Mouse (Mus musculus): ENCODE data around the gene Ehd1.

GRCm38 (mm10) chr19:6260946-6261345, 15.6 kb upstream of the Ehd1 start:
- TF ChIP-seq CTCF (IDR thresholded peaks at IDR 0.05; ENCODE audit: low read depth), result peak; percentile 60
- no peak for TF ChIP-seq EP300 (optimal IDR thresholded peaks at IDR 0.05)
